Comparison of ENCODE assay signal across 13 mouse cellular contexts in genomic region chr15:81891822-81892580, GRCm38 (mm10). TPM values are rescaled to one million over a fixed set of nuclear protein-coding genes. Genes with fewer than 3 reads are reported as not detected.
DNase-seq lines count a peak whose midpoint lies in the region; ATAC-seq and TF ChIP-seq lines count a peak whose summit lies in the region.
"Had no signal": no experiment of that assay in that cellular context is flagged by ENCODE, and none has a peak within 500 bp of the region (broad histone marks: within the 10 kb centered on the region; RNA-seq: fewer than 3 reads in every experiment).

No protein-coding gene starts in this region.

- peaks cover 18% of the 10 kb centered on the region for H3K4me1 ChIP-seq in heart, embryonic 13.5 days
- H3K4me1 ChIP-seq in ES-Bruce4 (ENCODE audit: control insufficient read depth, insufficient read depth, low read length) = no peaks in the 10 kb centered on the region
- peaks cover 26% of the 10 kb centered on the region for H3K4me1 ChIP-seq in liver, embryonic 16.5 days (ENCODE audit: control insufficient read depth, low read depth, low read length)
- H3K4me1 ChIP-seq in kidney, embryonic 16.5 days (ENCODE audit: insufficient read depth, low read length) = peaks cover 3% of the 10 kb centered on the region; the same call in 1 of the 2 replicates

- no peak for TF ChIP-seq POLR2A in ES-Bruce4 (IDR thresholded peaks at IDR 0.05; ENCODE audit: insufficient read depth, low read length)

- DNase-seq in heart, postnatal 25 days (ENCODE audit: low spot score) = no peak
- peak; percentile 79 for DNase-seq in c-Kit-positive CD71-positive TER-119-positive erythroid progenitor cells, embryonic 14.5 days (ENCODE audit: low spot score)
- no peak for DNase-seq in thymus, postnatal 10 days (ENCODE audit: low spot score in 2 of 2)
- DNase-seq in frontal cortex, postnatal 14 days (ENCODE audit: low spot score in 2 of 2) = no peak
- DNase-seq: adrenal gland, postnatal 36 days; cerebellum, adult 9-11 months; gastrocnemius, postnatal 10 days had no signal

- no peaks in the 10 kb centered on the region for H3K27me3 ChIP-seq in heart, embryonic 13.5 days (replicated peaks)
- no peaks in the 10 kb centered on the region for H3K27me3 ChIP-seq in ES-Bruce4 (ENCODE audit: control insufficient read depth, insufficient read depth, low read length, poor library complexity, severe bottlenecking)
- no peaks in the 10 kb centered on the region for H3K27me3 ChIP-seq in liver, embryonic 16.5 days (ENCODE audit: control insufficient read depth, insufficient read depth, low read depth, low read length)
- H3K27me3 ChIP-seq in kidney, embryonic 16.5 days (ENCODE audit: insufficient read depth, low read length) = no peaks in the 10 kb centered on the region

- H3K9me3 ChIP-seq in heart, embryonic 13.5 days = no peaks in the 10 kb centered on the region
- H3K9me3 ChIP-seq in ES-Bruce4 (replicated peaks; ENCODE audit: control insufficient read depth, insufficient read depth, low read length, poor library complexity, severe bottlenecking) = no peaks in the 10 kb centered on the region
- no peaks in the 10 kb centered on the region for H3K9me3 ChIP-seq in liver, embryonic 16.5 days (replicated peaks; ENCODE audit: control insufficient read depth, low read length)
- H3K9me3 ChIP-seq in kidney, embryonic 16.5 days (ENCODE audit: low read length) = no peaks in the 10 kb centered on the region

- peaks cover 95% of the 10 kb centered on the region for H3K36me3 ChIP-seq in heart, embryonic 13.5 days
- peaks cover 31% of the 10 kb centered on the region for H3K36me3 ChIP-seq in ES-Bruce4 (ENCODE audit: control insufficient read depth, insufficient read depth, low read length, poor library complexity, severe bottlenecking)
- H3K36me3 ChIP-seq in liver, embryonic 16.5 days (ENCODE audit: control insufficient read depth, insufficient read depth) = peaks cover 14% of the 10 kb centered on the region
- H3K36me3 ChIP-seq in kidney, embryonic 16.5 days (ENCODE audit: insufficient read depth, low read length) = peaks cover 53% of the 10 kb centered on the region

- 77% methylated on average over 8 of the region's 8 CpGs for WGBS in heart, embryonic 13.5 days
- 66% methylated on average over 8 of the region's 8 CpGs for WGBS in liver, embryonic 16.5 days (ENCODE audit: insufficient replicate concordance)
- WGBS in kidney, embryonic 16.5 days = 89% methylated on average over 8 of the region's 8 CpGs

- TF ChIP-seq CTCF in ES-Bruce4 (IDR thresholded peaks at IDR 0.05; ENCODE audit: low read depth, low read length) = no peak

- H3K27ac ChIP-seq in heart, embryonic 13.5 days (replicated peaks) = 0 out of 2 replicates have a peak overlapping the region, but pooled peaks have one; percentile 48
- peak overlapping the region; percentile 93 for H3K27ac ChIP-seq in ES-Bruce4 (ENCODE audit: insufficient read depth, low read length)
- H3K27ac ChIP-seq in liver, embryonic 16.5 days (ENCODE audit: low read length) = peak overlapping the region; percentile 86
- no peak overlapping the region for H3K27ac ChIP-seq in kidney, embryonic 16.5 days (ENCODE audit: low read length)
- H3K27ac ChIP-seq: kidney, postnatal 0 days had no signal

- TF ChIP-seq EP300 in ES-Bruce4 (IDR thresholded peaks at IDR 0.05; ENCODE audit: insufficient read depth, low read depth, low read length) = peak; percentile 95

- H3K4me3 ChIP-seq in heart, embryonic 13.5 days = no peak overlapping the region
- H3K4me3 ChIP-seq in ES-Bruce4 (ENCODE audit: low read depth, low read length) = no peak overlapping the region; the same call in 1 of the 2 replicates
- no peak overlapping the region for H3K4me3 ChIP-seq in liver, embryonic 16.5 days (ENCODE audit: low read depth, low read length)
- H3K4me3 ChIP-seq in kidney, embryonic 16.5 days (ENCODE audit: low read length) = no peak overlapping the region

- intact Hi-C loops in heart, postnatal 25 days (cut with DNase I) = no loop called here

- no peak overlapping the region for H3K4me2 ChIP-seq in heart, embryonic 13.5 days
- peak overlapping the region; percentile 38 for H3K4me2 ChIP-seq in liver, embryonic 16.5 days (ENCODE audit: low read depth, low read length)
- H3K4me2 ChIP-seq in kidney, embryonic 16.5 days (replicated peaks; ENCODE audit: low read depth, low read length) = no peak overlapping the region

- no peak overlapping the region for H3K9ac ChIP-seq in heart, embryonic 13.5 days
- H3K9ac ChIP-seq in ES-Bruce4 (ENCODE audit: low read depth, poor library complexity, severe bottlenecking) = peak overlapping the region; percentile 69
- peak overlapping the region; percentile 14; the same call in 1 of the 2 replicates for H3K9ac ChIP-seq in liver, embryonic 16.5 days (ENCODE audit: low read depth, low read length)
- no peak overlapping the region for H3K9ac ChIP-seq in kidney, embryonic 16.5 days (replicated peaks; ENCODE audit: low read length)

- peak; percentile 75 for ATAC-seq in heart, embryonic 13.5 days (ENCODE audit: extremely low read depth, insufficient number of reproducible peaks, low FRiP score, low TSS enrichment)
- ATAC-seq in liver, embryonic 16.5 days (ENCODE audit: low read depth) = peak; percentile 93
- no peak for ATAC-seq in kidney, embryonic 16.5 days (ENCODE audit: low FRiP score, low TSS enrichment)

RNA-seq across cellular contexts. Expression of gene Aco2, which starts 19.9 kb away (rescaled TPM):
- 486 and 514 TPM in 2 replicates for polyA plus RNA-seq in heart, embryonic 13.5 days (2015; fragmentation: Nextera tagmentation; extraction: Ambion mirVana)
- total RNA-seq in heart, postnatal 25 days (2021) = 1,000 to 10,000 TPM; 2,060 to 2,092 TPM
- 174 and 181 TPM in 2 replicates for polyA plus RNA-seq in ES-Bruce4 (2011; ENCODE audit: insufficient read depth, insufficient read length, low read depth, missing spikeins)
- polyA plus RNA-seq in liver, embryonic 16.5 days (2015; fragmentation: Nextera tagmentation; extraction: Ambion mirVana) = 109 and 114 TPM in 2 replicates
- 281 and 293 TPM in 2 replicates for polyA plus RNA-seq in kidney, embryonic 16.5 days (2015; fragmentation: Nextera tagmentation; extraction: Ambion mirVana)

RNA-seq across cellular contexts. Expression of gene Phf5a, which starts 20.3 kb away (rescaled TPM):
- polyA plus RNA-seq in heart, embryonic 13.5 days (2015; fragmentation: Nextera tagmentation; extraction: Ambion mirVana) = 92.7 and 114 TPM in 2 replicates
- 10 to 100 TPM; 29.7 to 38.0 TPM for total RNA-seq in heart, postnatal 25 days (2021)
- polyA plus RNA-seq in ES-Bruce4 (2011; ENCODE audit: insufficient read depth, insufficient read length, low read depth, missing spikeins) = 150 and 172 TPM in 2 replicates
- 72.6 and 79.6 TPM in 2 replicates for polyA plus RNA-seq in liver, embryonic 16.5 days (2015; fragmentation: Nextera tagmentation; extraction: Ambion mirVana)
- 167 and 172 TPM in 2 replicates for polyA plus RNA-seq in kidney, embryonic 16.5 days (2015; fragmentation: Nextera tagmentation; extraction: Ambion mirVana)

RNA-seq across cellular contexts. Expression of gene Tob2, which starts 33.4 kb away (rescaled TPM):
- 11.8 and 13.8 TPM in 2 replicates for polyA plus RNA-seq in heart, embryonic 13.5 days (2015; fragmentation: Nextera tagmentation; extraction: Ambion mirVana)
- 10 to 100 TPM; 66.9 to 95.5 TPM for total RNA-seq in heart, postnatal 25 days (2021)
- 10.7 and 12.7 TPM in 2 replicates for polyA plus RNA-seq in ES-Bruce4 (2011; ENCODE audit: insufficient read depth, insufficient read length, low read depth, missing spikeins)
- 11.7 and 14.9 TPM in 2 replicates for polyA plus RNA-seq in liver, embryonic 16.5 days (2015; fragmentation: Nextera tagmentation; extraction: Ambion mirVana)
- polyA plus RNA-seq in kidney, embryonic 16.5 days (2015; fragmentation: Nextera tagmentation; extraction: Ambion mirVana) = 29.6 and 32.6 TPM in 2 replicates

RNA-seq across cellular contexts. Expression of gene Polr3h, which starts 34.0 kb away (rescaled TPM):
- polyA plus RNA-seq in heart, embryonic 13.5 days (2015; fragmentation: Nextera tagmentation; extraction: Ambion mirVana) = 128 and 146 TPM in 2 replicates
- 1 to 10 TPM; 6.7 to 7.0 TPM for total RNA-seq in heart, postnatal 25 days (2021)
- polyA plus RNA-seq in ES-Bruce4 (2011; ENCODE audit: insufficient read depth, insufficient read length, low read depth, missing spikeins) = 21.8 and 25.5 TPM in 2 replicates
- 53.2 and 55.3 TPM in 2 replicates for polyA plus RNA-seq in liver, embryonic 16.5 days (2015; fragmentation: Nextera tagmentation; extraction: Ambion mirVana)
- polyA plus RNA-seq in kidney, embryonic 16.5 days (2015; fragmentation: Nextera tagmentation; extraction: Ambion mirVana) = 95.5 and 98.5 TPM in 2 replicates

RNA-seq across cellular contexts. Expression of gene Csdc2, which starts 44.6 kb away (rescaled TPM):
- 5.9 and 7.0 TPM in 2 replicates for polyA plus RNA-seq in heart, embryonic 13.5 days (2015; fragmentation: Nextera tagmentation; extraction: Ambion mirVana)
- total RNA-seq in heart, postnatal 25 days (2021) = 10 to 100 TPM; 73.5 to 87.5 TPM
- 4.0 and 4.9 TPM in 2 replicates for polyA plus RNA-seq in ES-Bruce4 (2011; ENCODE audit: insufficient read depth, insufficient read length, low read depth, missing spikeins)
- 0.83 and 1.3 TPM in 2 replicates for polyA plus RNA-seq in liver, embryonic 16.5 days (2015; fragmentation: Nextera tagmentation; extraction: Ambion mirVana)
- polyA plus RNA-seq in kidney, embryonic 16.5 days (2015; fragmentation: Nextera tagmentation; extraction: Ambion mirVana) = 35.2 and 38.1 TPM in 2 replicates
- total RNA-seq: hematopoietic stem cell, adult 5-6 weeks had no signal

Comparison
In these comparisons a context has a peak if more than half of its experiments do, and no peak if none do; other contexts are left out.
1. H3K9ac ChIP-seq: peak in ES-Bruce4 (single experiment) and liver, embryonic 16.5 days (single experiment); none in heart, embryonic 13.5 days (single experiment) and kidney, embryonic 16.5 days (single experiment).